Mouse (Mus musculus): ENCODE results near the gene Cd59b.

GRCm38 (mm10) chr2:104060996-104061395, 8.7 kb upstream of the Cd59b start:
- TF ChIP-seq CTCF (IDR thresholded peaks at IDR 0.05; ENCODE audit: insufficient read depth, low read length) (no peak), POLR2A (IDR thresholded peaks at IDR 0.05; ENCODE audit: borderline replicate concordance, extremely low read depth, low read depth, low read length) (no peak)

Measured in lung, adult 2 months (tissue).